Mouse (Mus musculus): Measurements from ENCODE around the gene Nmt1.

Nmt1 gene

DNA sequence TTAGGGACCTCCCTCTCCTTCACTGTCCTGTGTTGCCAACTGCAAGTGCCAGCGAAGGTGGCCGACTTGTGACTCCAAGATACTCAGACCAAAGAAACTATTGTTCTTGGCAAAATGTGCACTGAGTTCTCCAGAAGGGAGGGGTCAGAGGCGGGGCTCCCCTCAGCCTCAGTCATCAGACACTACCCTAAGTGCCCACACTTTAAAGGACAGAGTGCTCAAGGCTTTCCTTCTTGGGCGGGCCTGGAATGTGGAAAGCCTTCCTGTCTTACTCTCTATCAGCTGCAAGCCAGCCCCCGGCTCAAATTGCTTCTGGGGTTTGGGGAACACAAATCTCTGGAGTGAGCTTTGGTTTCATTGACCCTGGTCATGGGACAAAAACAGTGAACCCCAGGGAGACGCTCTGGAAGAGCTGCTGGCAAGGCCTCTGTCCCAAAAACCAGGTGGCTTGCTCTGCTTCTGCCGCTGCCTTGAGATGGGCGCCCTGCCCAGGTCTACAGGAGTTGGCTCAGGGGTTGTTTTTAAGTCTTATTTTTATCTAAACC lies 39.5 kb downstream of the Nmt1 start:
- in situ Hi-C loops (cut with MboI; ENCODE audit: low pct_unique_long_range_greater_than_20kb in 1 of 2, low sequenced_read_pairs in 2 of 2, unreplicated experiment in 1 of 2) = no loop called here

DNA sequence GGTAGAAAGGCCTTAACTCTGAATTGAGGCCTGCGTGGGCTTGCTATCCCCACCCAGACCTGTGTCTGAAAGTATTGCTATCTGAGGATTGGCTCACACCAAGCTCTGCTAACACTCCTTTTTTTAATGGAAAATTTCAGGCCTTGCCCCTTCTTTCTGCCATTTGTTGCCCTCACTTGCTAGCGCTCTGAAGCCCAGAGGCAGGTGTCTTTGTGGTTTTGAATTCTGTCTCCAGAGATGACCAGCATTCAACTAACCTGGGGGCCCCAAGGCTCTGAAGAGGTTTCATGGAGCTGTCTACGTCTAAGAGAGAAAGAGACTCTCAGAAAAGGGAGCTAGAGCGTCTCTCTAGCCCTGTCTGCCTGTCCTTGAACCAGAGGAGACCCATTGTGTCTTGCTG lies 40.3 kb downstream of the Nmt1 start:
- in situ Hi-C loops (cut with MboI; ENCODE audit: low pct_unique_long_range_greater_than_20kb in 1 of 2, low sequenced_read_pairs in 2 of 2, unreplicated experiment in 1 of 2) = no loop called here

DNA sequence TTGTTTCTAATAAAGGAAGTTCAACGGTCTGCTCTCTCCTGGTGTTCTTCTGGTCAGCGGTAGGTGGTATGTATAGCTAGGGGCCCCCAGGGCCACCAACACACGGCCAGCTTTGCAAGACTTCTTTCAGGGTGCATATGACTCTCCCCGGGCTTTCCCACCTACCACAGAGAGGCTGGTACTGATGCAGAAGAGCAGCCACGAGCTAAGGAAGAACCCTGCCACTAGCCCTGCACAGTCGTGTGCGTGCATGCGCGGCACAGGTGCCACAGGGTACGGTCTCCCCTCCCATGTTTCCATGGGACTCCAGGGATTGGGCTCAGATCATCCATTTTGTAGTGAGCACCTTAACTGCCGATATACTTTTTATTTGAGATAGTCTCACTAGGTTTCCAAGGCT lies 40.9 kb downstream of the Nmt1 start:
- in situ Hi-C loops (cut with MboI; ENCODE audit: low pct_unique_long_range_greater_than_20kb in 1 of 2, low sequenced_read_pairs in 2 of 2, unreplicated experiment in 1 of 2) = no loop called here

GRCm38 (mm10) chr11:103069731-103070130 lies 41.7 kb downstream of the Nmt1 start:
- in situ Hi-C loops (cut with MboI; ENCODE audit: low pct_unique_long_range_greater_than_20kb in 1 of 2, low sequenced_read_pairs in 2 of 2, unreplicated experiment in 1 of 2) = no loop called here

DNA sequence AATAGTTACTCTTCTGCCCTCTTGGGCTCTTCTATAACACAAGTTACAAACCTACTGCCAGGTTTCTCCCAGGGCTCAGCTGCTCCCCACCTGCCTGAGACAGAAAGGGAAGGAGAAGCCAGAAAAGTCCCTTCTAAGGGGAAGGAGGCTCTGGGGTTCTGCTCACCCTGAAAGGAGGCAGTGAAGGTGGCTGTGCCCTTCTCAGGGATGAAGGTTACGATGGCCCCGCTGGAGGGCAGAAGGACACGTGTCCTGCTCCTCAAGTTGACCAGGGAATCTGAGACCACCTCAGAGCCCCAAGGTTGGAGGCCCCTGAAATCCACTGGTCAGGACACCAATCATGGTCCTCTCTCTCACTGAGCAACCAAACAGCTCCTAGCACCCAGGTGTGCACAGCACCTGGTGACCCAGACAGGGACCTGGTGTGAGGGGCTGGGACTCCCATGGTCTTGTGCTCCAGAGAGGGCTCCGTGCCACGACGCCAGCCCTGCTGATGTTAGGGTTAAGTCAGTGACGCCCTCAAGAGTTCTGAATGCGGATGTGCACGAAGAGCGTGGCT lies 42.4 kb downstream of the Nmt1 start:
- in situ Hi-C loops (cut with MboI; ENCODE audit: low pct_unique_long_range_greater_than_20kb in 1 of 2, low sequenced_read_pairs in 2 of 2, unreplicated experiment in 1 of 2) = no loop called here

GRCm38 (mm10) chr11:103073671-103074070 lies 45.7 kb downstream of the Nmt1 start:
- in situ Hi-C loops (cut with MboI; ENCODE audit: low pct_unique_long_range_greater_than_20kb in 1 of 2, low sequenced_read_pairs in 2 of 2, unreplicated experiment in 1 of 2) = no loop called here

- in situ Hi-C loops (cut with MboI; ENCODE audit: low pct_unique_long_range_greater_than_20kb in 1 of 2, low sequenced_read_pairs in 2 of 2, unreplicated experiment in 1 of 2) = no loop called here
Observed at GRCm38 (mm10) chr11:103074121-103074650, 46.2 kb downstream of the Nmt1 start.

- in situ Hi-C loops (cut with MboI; ENCODE audit: low pct_unique_long_range_greater_than_20kb in 1 of 2, low sequenced_read_pairs in 2 of 2, unreplicated experiment in 1 of 2) = no loop called here
Observed at GRCm38 (mm10) chr11:103074796-103075323, 46.9 kb downstream of the Nmt1 start.

GRCm38 (mm10) chr11:103076010-103076409 lies 48.0 kb downstream of the Nmt1 start:
- in situ Hi-C loops (cut with MboI; ENCODE audit: low pct_unique_long_range_greater_than_20kb in 1 of 2, low sequenced_read_pairs in 2 of 2, unreplicated experiment in 1 of 2) = no loop called here

- in situ Hi-C loops (cut with MboI; ENCODE audit: low pct_unique_long_range_greater_than_20kb in 1 of 2, low sequenced_read_pairs in 2 of 2, unreplicated experiment in 1 of 2) = no loop called here
Observed at GRCm38 (mm10) chr11:103076581-103076980, 48.6 kb downstream of the Nmt1 start.

DNA sequence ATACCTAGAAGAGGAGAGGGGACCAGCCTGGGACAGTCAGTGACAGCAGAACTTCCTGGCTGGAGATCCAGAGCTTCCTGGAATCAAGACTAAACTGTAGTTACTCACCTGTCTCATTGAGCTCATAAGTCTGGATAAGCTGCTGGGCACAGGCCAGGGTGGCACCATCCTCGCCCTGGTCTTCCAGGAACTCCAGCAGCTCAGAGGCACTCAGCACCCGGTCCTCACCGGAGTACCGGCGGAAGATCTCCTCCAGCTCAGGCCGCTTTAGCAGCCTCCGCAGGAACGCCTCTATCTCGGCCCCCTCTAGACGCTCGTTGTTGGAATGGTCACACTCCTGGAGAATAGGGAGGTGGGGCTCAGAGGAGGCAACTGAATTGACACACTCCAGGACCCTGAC lies 50.1 kb downstream of the Nmt1 start:
- in situ Hi-C loops (cut with MboI; ENCODE audit: low pct_unique_long_range_greater_than_20kb in 1 of 2, low sequenced_read_pairs in 2 of 2, unreplicated experiment in 1 of 2) = no loop called here

GRCm38 (mm10) chr11:103080323-103081091 lies 52.5 kb downstream of the Nmt1 start:
- in situ Hi-C loops (cut with MboI; ENCODE audit: low pct_unique_long_range_greater_than_20kb in 1 of 2, low sequenced_read_pairs in 2 of 2, unreplicated experiment in 1 of 2) = no loop called here

DNA sequence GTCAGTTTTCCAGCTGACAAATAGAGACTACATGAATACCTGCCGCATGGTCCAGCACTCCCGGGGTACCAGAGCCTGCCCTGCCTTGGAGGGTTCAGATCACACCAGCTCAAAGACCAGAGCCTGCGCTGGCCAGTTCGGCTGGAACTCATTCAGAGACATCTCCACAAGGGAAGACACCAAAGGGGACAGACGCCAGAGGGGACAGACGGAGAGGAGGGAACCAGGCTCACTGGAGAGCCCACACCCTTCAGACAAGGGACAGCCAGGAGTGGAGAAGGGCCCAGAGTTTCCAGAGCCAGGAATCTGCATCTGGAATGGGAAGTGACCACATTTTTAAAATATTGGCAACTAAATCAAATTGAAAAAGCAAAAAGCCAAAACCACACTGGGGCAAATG lies 53.6 kb downstream of the Nmt1 start:
- in situ Hi-C loops (cut with MboI; ENCODE audit: low pct_unique_long_range_greater_than_20kb in 1 of 2, low sequenced_read_pairs in 2 of 2, unreplicated experiment in 1 of 2) = no loop called here

DNA sequence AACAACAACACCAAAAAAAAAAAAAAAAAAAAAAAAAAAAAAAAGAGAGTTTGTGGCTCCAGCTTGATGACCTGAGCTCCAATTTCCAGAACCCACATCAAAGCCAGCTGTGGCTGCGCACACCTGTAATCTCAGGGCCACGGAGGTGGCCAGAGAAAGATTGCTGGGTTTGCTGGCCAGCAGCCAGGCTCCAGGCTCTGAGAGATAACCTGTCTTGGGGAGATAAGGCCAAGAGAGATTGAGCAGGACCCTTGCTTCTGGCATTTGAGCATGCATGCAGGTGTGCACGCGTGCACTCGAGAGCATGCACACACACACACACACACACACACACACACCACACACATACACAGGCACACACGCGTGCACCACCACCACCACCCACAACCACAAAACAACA lies 65.3 kb downstream of the Nmt1 start:
- in situ Hi-C loops (cut with MboI; ENCODE audit: low pct_unique_long_range_greater_than_20kb in 1 of 2, low sequenced_read_pairs in 2 of 2, unreplicated experiment in 1 of 2) = no loop called here

GRCm38 (mm10) chr11:103093862-103094833 lies 66.2 kb downstream of the Nmt1 start:
- in situ Hi-C loops (cut with MboI; ENCODE audit: low pct_unique_long_range_greater_than_20kb in 1 of 2, low sequenced_read_pairs in 2 of 2, unreplicated experiment in 1 of 2) = no loop called here

DNA sequence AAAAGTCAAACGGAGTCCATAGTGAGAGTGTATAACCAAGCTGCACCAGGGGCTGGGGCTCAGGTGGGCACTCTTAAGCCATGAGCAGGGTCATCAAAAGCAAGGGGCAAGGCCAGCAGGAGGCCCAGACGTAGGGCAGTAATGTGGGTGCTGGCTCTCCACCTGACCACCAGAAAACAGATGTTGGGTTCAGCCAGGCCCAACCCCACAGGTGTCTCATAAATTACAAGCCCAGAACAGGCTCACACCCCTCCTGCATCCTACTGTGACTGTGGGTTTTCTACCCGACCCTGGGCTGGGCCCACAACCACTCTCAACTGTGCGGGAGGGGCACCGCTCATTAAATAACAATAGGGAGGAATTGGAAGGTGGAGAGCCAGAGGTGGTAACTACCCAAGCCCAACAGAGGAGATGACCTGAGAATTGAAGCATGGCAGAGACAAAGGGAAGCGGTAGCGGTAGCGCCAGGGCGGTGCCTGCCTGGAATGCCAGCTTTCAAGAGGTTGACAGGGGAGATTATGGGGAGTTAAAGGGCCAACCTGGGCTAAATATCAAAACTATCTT lies 67.2 kb downstream of the Nmt1 start:
- in situ Hi-C loops (cut with MboI; ENCODE audit: low pct_unique_long_range_greater_than_20kb in 1 of 2, low sequenced_read_pairs in 2 of 2, unreplicated experiment in 1 of 2) = no loop called here

GRCm38 (mm10) chr11:103095801-103096200 lies 67.8 kb downstream of the Nmt1 start:
- in situ Hi-C loops (cut with MboI; ENCODE audit: low pct_unique_long_range_greater_than_20kb in 1 of 2, low sequenced_read_pairs in 2 of 2, unreplicated experiment in 1 of 2) = no loop called here
